Mouse (Mus musculus) hindbrain, embryonic 11.5 days (tissue): Measurements from ENCODE around the gene Tmem14c. TPM values are rescaled to one million over a fixed set of nuclear protein-coding genes. Genes with fewer than 3 reads are reported as not detected.

ENCODE experiments used
- ATAC-seq: fragments of 200-750 bp; cut with Nextera tagmentation; 2 replicates; pipeline ENCODE4 v1.8.0; 2017; ENCODE audit warnings: mild to moderate bottlenecking, moderate TSS enrichment, moderate library complexity; ENCODE audit not compliant: low FRiP score
- DNase-seq: peaks from one replicate; pipeline ENCODE4 v3.0.0-alpha.2; 2015; ENCODE audit warnings: low spot score
- H3K27ac ChIP-seq: fragments of 300-500 bp; sonication (generic); 2 replicates; pipeline ENCODE4 v1.5.1; 2014; ENCODE audit warnings: mild to moderate bottlenecking, low read depth, low read length
- H3K27me3 ChIP-seq: fragments of 300-500 bp; sonication (generic); 2 replicates; pipeline ENCODE4 v1.6.1; 2014; ENCODE audit warnings: mild to moderate bottlenecking, low read length, moderate library complexity, mixed read lengths; ENCODE audit not compliant: control insufficient read depth, insufficient read depth
- H3K36me3 ChIP-seq: fragments of 300-500 bp; sonication (generic); 2 replicates; pipeline ENCODE4 v1.6.1; 2014; ENCODE audit warnings: mild to moderate bottlenecking, low read length, moderate library complexity, mixed read lengths; ENCODE audit not compliant: control insufficient read depth, insufficient read depth
- H3K4me1 ChIP-seq: fragments of 300-500 bp; sonication (generic); replicated peaks from 2 replicates; pipeline ENCODE4 v1.6.1; 2014; ENCODE audit warnings: low read length, mixed read lengths; ENCODE audit not compliant: control insufficient read depth, insufficient read depth
- H3K4me2 ChIP-seq: fragments of 300-500 bp; sonication (generic); replicated peaks from 2 replicates; pipeline ENCODE4 v1.6.1; 2014; ENCODE audit warnings: mild to moderate bottlenecking, low read depth, low read length
- H3K4me3 ChIP-seq: fragments of 300-500 bp; sonication (generic); 2 replicates; pipeline ENCODE4 v1.5.1; 2014; ENCODE audit warnings: low read depth, low read length
- H3K9ac ChIP-seq: fragments of 300-500 bp; sonication (generic); 2 replicates; pipeline ENCODE4 v1.6.1; 2014; ENCODE audit warnings: low read depth, low read length
- H3K9me3 ChIP-seq: fragments of 300-500 bp; sonication (generic); 2 replicates; pipeline ENCODE4 v1.6.1; 2016; ENCODE audit warnings: low read length; ENCODE audit not compliant: control insufficient read depth
- WGBS: fragments of 180-500 bp; shearing (Covaris S2); extraction: QIAGEN DNeasy Blood & Tissue Kit; methylation state at CpG from one replicate; pipeline ENCODE4 v1.1.7; 2014; 5-methylcytosine and 5-hydroxymethylcytosine counted together
- polyA plus RNA-seq: library from polyadenylated mRNA; unstranded; fragments of >200 nt; fragmentation: Nextera tagmentation; extraction: Ambion mirVana; gene quantifications from 2 replicates; pipeline ENCODE4 v1.2.1, GENCODE M21; 2014

Gene Tmem14c
- polyA plus RNA-seq, 1 experiment from 2014 or later, result 205 TPM

- DNase-seq, result no peak
- no peak overlapping the region for H3K27ac ChIP-seq
- no peaks in the 10 kb centered on the region for H3K27me3 ChIP-seq
- H3K4me2 ChIP-seq, result no peak overlapping the region
- no peak overlapping the region for H3K9ac ChIP-seq
- 76% methylated on average over 5 of the region's 5 CpGs for WGBS
- H3K36me3 ChIP-seq, result no peaks in the 10 kb centered on the region
- H3K4me1 ChIP-seq, result no peaks in the 10 kb centered on the region
- no peaks in the 10 kb centered on the region for H3K9me3 ChIP-seq
- no peak for ATAC-seq
- no peak overlapping the region for H3K4me3 ChIP-seq
Measured at GRCm38 (mm10) chr13:41051965-41052364, 35.9 kb downstream of the Tmem14c start.

GRCm38 (mm10) chr13:41067618-41068017 lies 51.5 kb downstream of the Tmem14c start:
- DNase-seq (no peak), ATAC-seq (no peak)
- Histone ChIP-seq H3K9me3 (no peaks in the 10 kb centered on the region), H3K4me3 (no peak overlapping the region), H3K9ac (no peak overlapping the region), H3K27ac (no peak overlapping the region), H3K4me1 (no peaks in the 10 kb centered on the region), H3K36me3 (no peaks in the 10 kb centered on the region), H3K4me2 (no peak overlapping the region), H3K27me3 (no peaks in the 10 kb centered on the region)
- 97% methylated on average over 4 of the region's 4 CpGs for WGBS

- DNase-seq, result no peak
- 95% methylated on average over 11 of the region's 11 CpGs for WGBS
- no peaks in the 10 kb centered on the region for H3K27me3 ChIP-seq
Measured at GRCm38 (mm10) chr13:41071617-41072016, 55.5 kb downstream of the Tmem14c start.

More at GRCm38 (mm10) chr13:41071617-41072016, 55.5 kb downstream of the Tmem14c start:
- Histone ChIP-seq H3K4me3 (no peak overlapping the region), H3K9me3 (no peaks in the 10 kb centered on the region), H3K9ac (no peak overlapping the region), H3K36me3 (no peaks in the 10 kb centered on the region), H3K4me1 (no peaks in the 10 kb centered on the region), H3K4me2 (no peak overlapping the region), H3K27ac (no peak overlapping the region)
- no peak for ATAC-seq

Other genes with a start within 250 kb of the Tmem14c start
- 6.7 and 7.4 TPM in 2 replicates for gene Gcnt2, start 156.5 kb upstream of the Tmem14c start, polyA plus RNA-seq
- gene Pak1ip1, start 15.3 kb upstream of the Tmem14c start, polyA plus RNA-seq, result 90.7 and 94.8 TPM in 2 replicates
- 1.5 and 1.6 TPM in 2 replicates for gene Mak, start 63.4 kb downstream of the Tmem14c start, polyA plus RNA-seq
- 0.14 TPM in 1 of 2 replicates, not detected in the other for gene Gcm2, start 94.7 kb downstream of the Tmem14c start, polyA plus RNA-seq
- gene Sycp2l, start 98.0 kb downstream of the Tmem14c start, polyA plus RNA-seq, result not detected in 2 replicates
- gene Elovl2, start 204.1 kb downstream of the Tmem14c start, polyA plus RNA-seq, result 37.3 and 45.6 TPM in 2 replicates
- gene Smim13, start 233.6 kb downstream of the Tmem14c start, polyA plus RNA-seq, result 11.0 and 13.9 TPM in 2 replicates